Mouse (Mus musculus) thymus, adult 2 months (tissue): ENCODE measurements around the gene Gli2. TPM values are rescaled to one million over a fixed set of nuclear protein-coding genes. Genes with fewer than 3 reads are reported as not detected.

Experiments used
- DNase-seq: peaks from one replicate; pipeline ENCODE4 v3.0.0; 2021
- H3K27ac ChIP-seq: fragments of 200-500 bp; 2 replicates; pipeline ENCODE4 v1.5.1; 2012; ENCODE audit warnings: low read length, control low read depth; ENCODE audit not compliant: control insufficient read depth, insufficient read depth
- H3K27me3 ChIP-seq: fragments of 200-500 bp; 2 replicates; pipeline ENCODE4 v1.6.1; 2012; ENCODE audit warnings: mild to moderate bottlenecking, low read length, moderate library complexity, mixed read lengths; ENCODE audit not compliant: control insufficient read depth, insufficient read depth
- H3K36me3 ChIP-seq: fragments of 200-500 bp; 2 replicates; pipeline ENCODE4 v1.6.1; 2012; ENCODE audit warnings: mild to moderate bottlenecking, low read length, moderate library complexity; ENCODE audit not compliant: control insufficient read depth, insufficient read depth
- H3K4me1 ChIP-seq: fragments of 200-500 bp; replicated peaks from 2 replicates; pipeline ENCODE4 v1.6.1; 2012; ENCODE audit warnings: low read length; ENCODE audit not compliant: control insufficient read depth, insufficient read depth
- H3K4me3 ChIP-seq: fragments of 200-500 bp; 2 replicates; pipeline ENCODE4 v1.5.1; 2012; ENCODE audit warnings: mild to moderate bottlenecking, low read length, control low read depth, moderate library complexity; ENCODE audit not compliant: control insufficient read depth, insufficient read depth
- CTCF ChIP-seq: fragments of 200-500 bp; IDR thresholded peaks from 2 replicates; pipeline ENCODE4 v1.5.1; 2012; ENCODE audit warnings: mild to moderate bottlenecking, control low read depth, low read length, moderate library complexity, borderline replicate concordance; ENCODE audit not compliant: control insufficient read depth, poor library complexity, insufficient read depth; ENCODE audit errors: extremely low read depth
- POLR2A ChIP-seq: fragments of 200-500 bp; IDR thresholded peaks from 2 replicates; pipeline ENCODE4 v1.6.1; 2012; ENCODE audit warnings: mild to moderate bottlenecking, low read length, control low read depth, moderate library complexity; ENCODE audit not compliant: control insufficient read depth, poor library complexity, insufficient read depth; ENCODE audit errors: extremely low read depth
- WGBS: fragments of 180-500 bp; shearing (Covaris S2); methylation state at CpG from one replicate; pipeline ENCODE4 v1.1.7; 2018; 5-methylcytosine and 5-hydroxymethylcytosine counted together
- polyA plus RNA-seq: library from polyadenylated mRNA; depleted of rRNA; stranded (reverse); fragments of >200 nt; gene quantifications from 2 replicates; pipeline ENCODE4 v1.2.3, GENCODE M21; 2012

Gene Gli2
- polyA plus RNA-seq, 1 experiment = 2.4 TPM

- no peaks in the 10 kb centered on the region for H3K36me3 ChIP-seq
- H3K4me3 ChIP-seq = no peak overlapping the region
- WGBS = 67% methylated on average over 1 of the region's 1 CpGs
- H3K27ac ChIP-seq = no peak overlapping the region
- no peak for DNase-seq
- H3K4me1 ChIP-seq = no peaks in the 10 kb centered on the region
- no peaks in the 10 kb centered on the region for H3K27me3 ChIP-seq
- no peak for TF ChIP-seq CTCF
- no peak for TF ChIP-seq POLR2A
These were observed 49.5 kb downstream of the Gli2 start for GRCm38 (mm10) chr1:119003852-119004398.

- DNase-seq = no peak
- Histone ChIP-seq H3K4me3 (no peak overlapping the region), H3K27me3 (no peaks in the 10 kb centered on the region), H3K36me3 (no peaks in the 10 kb centered on the region), H3K27ac (no peak overlapping the region), H3K4me1 (no peaks in the 10 kb centered on the region)
- WGBS = 90% methylated on average over 12 of the region's 12 CpGs
- TF ChIP-seq POLR2A = no peak
- TF ChIP-seq CTCF = no peak
These were observed 51.9 kb downstream of the Gli2 start for GRCm38 (mm10) chr1:119001454-119002034.

GRCm38 (mm10) chr1:118994482-118995105 lies 58.8 kb downstream of the Gli2 start:
- no peak for TF ChIP-seq POLR2A
- no peak for TF ChIP-seq CTCF
- no peaks in the 10 kb centered on the region for H3K27me3 ChIP-seq
- no peak for DNase-seq
- no peaks in the 10 kb centered on the region for H3K36me3 ChIP-seq
- H3K4me3 ChIP-seq = no peak overlapping the region
- WGBS = 97% methylated on average over 8 of the region's 8 CpGs
- H3K4me1 ChIP-seq = no peaks in the 10 kb centered on the region
- H3K27ac ChIP-seq = no peak overlapping the region

- DNase-seq = no peak
- Histone ChIP-seq H3K4me3 (no peak overlapping the region), H3K27ac (no peak overlapping the region), H3K36me3 (no peaks in the 10 kb centered on the region), H3K27me3 (no peaks in the 10 kb centered on the region), H3K4me1 (no peaks in the 10 kb centered on the region)
- no peak for TF ChIP-seq CTCF
- TF ChIP-seq POLR2A = no peak
- 29% methylated on average over 5 of the region's 5 CpGs for WGBS
These were observed 59.6 kb downstream of the Gli2 start for GRCm38 (mm10) chr1:118993775-118994174.

GRCm38 (mm10) chr1:118988331-118988730 lies 65.1 kb downstream of the Gli2 start:
- Histone ChIP-seq H3K4me1 (no peaks in the 10 kb centered on the region), H3K27ac (no peak overlapping the region), H3K4me3 (no peak overlapping the region), H3K36me3 (no peaks in the 10 kb centered on the region), H3K27me3 (no peaks in the 10 kb centered on the region)
- WGBS = 90% methylated on average over 6 of the region's 6 CpGs
- DNase-seq = no peak
- TF ChIP-seq CTCF = no peak

- no peak for TF ChIP-seq POLR2A
- no peak for TF ChIP-seq CTCF
- Histone ChIP-seq H3K27ac (no peak overlapping the region), H3K36me3 (no peaks in the 10 kb centered on the region), H3K4me1 (no peaks in the 10 kb centered on the region), H3K27me3 (no peaks in the 10 kb centered on the region), H3K4me3 (no peak overlapping the region)
- DNase-seq = no peak
- WGBS = 90% methylated on average over 11 of the region's 11 CpGs
These were observed 65.9 kb downstream of the Gli2 start for GRCm38 (mm10) chr1:118987538-118987937.
